Mouse (Mus musculus) embryonic facial prominence, embryonic 14.5 days (tissue): Measurements from ENCODE around the gene Slc37a2. TPM values are rescaled to one million over a fixed set of nuclear protein-coding genes. Genes with fewer than 3 reads are reported as not detected.

Source experiments
- ATAC-seq: fragments of 200-750 bp; cut with Nextera tagmentation; 2 replicates; pipeline ENCODE4 v1.8.0; 2017; ENCODE audit warnings: low read depth, moderate number of reproducible peaks, moderate TSS enrichment
- DNase-seq: peaks from one replicate; pipeline ENCODE4 v3.0.0-alpha.2; 2015; ENCODE audit warnings: low spot score
- H3K27ac ChIP-seq: fragments of 300-500 bp; sonication (generic); replicated peaks from 2 replicates; pipeline ENCODE4 v1.5.1; 2014; ENCODE audit warnings: low read depth, mild to moderate bottlenecking, low read length, moderate library complexity
- H3K27me3 ChIP-seq: fragments of 300-500 bp; sonication (generic); replicated peaks from 2 replicates; pipeline ENCODE4 v1.6.1; 2014; ENCODE audit warnings: low read length; ENCODE audit not compliant: control insufficient read depth, insufficient read depth
- H3K36me3 ChIP-seq: fragments of 300-500 bp; sonication (generic); 2 replicates; pipeline ENCODE4 v1.6.1; 2014; ENCODE audit warnings: low read length, mixed read lengths; ENCODE audit not compliant: control insufficient read depth, insufficient read depth
- H3K4me1 ChIP-seq: fragments of 300-500 bp; sonication (generic); 2 replicates; pipeline ENCODE4 v1.6.1; 2014; ENCODE audit warnings: antibody characterized with exemption, low read length; ENCODE audit not compliant: control insufficient read depth, insufficient read depth
- H3K4me2 ChIP-seq: fragments of 300-500 bp; sonication (generic); 2 replicates; pipeline ENCODE4 v1.6.1; 2014; ENCODE audit warnings: low read depth, mild to moderate bottlenecking, low read length, moderate library complexity, mixed read lengths
- H3K4me3 ChIP-seq: fragments of 300-500 bp; sonication (generic); 2 replicates; pipeline ENCODE4 v1.5.1; 2014; ENCODE audit warnings: low read depth, mild to moderate bottlenecking, low read length
- H3K9ac ChIP-seq: fragments of 300-500 bp; sonication (generic); 2 replicates; pipeline ENCODE4 v1.6.1; 2014; ENCODE audit warnings: low read depth, mild to moderate bottlenecking, low read length, moderate library complexity, mixed read lengths
- H3K9me3 ChIP-seq: fragments of 300-500 bp; sonication (generic); 2 replicates; pipeline ENCODE4 v1.6.1; 2016; ENCODE audit warnings: low read length; ENCODE audit not compliant: control insufficient read depth
- WGBS: fragments of 180-500 bp; shearing (Covaris S2); extraction: QIAGEN DNeasy Blood & Tissue Kit; methylation state at CpG from one replicate; pipeline ENCODE4 v1.1.7; 2014; 5-methylcytosine and 5-hydroxymethylcytosine counted together
- polyA plus RNA-seq: library from polyadenylated mRNA; unstranded; fragments of >200 nt; fragmentation: Nextera tagmentation; extraction: Ambion mirVana; gene quantifications from 2 replicates; pipeline ENCODE4 v1.2.1, GENCODE M21; 2014

Slc37a2 gene
- polyA plus RNA-seq, 1 experiment from 2014 or later: 6.6 TPM

DNA sequence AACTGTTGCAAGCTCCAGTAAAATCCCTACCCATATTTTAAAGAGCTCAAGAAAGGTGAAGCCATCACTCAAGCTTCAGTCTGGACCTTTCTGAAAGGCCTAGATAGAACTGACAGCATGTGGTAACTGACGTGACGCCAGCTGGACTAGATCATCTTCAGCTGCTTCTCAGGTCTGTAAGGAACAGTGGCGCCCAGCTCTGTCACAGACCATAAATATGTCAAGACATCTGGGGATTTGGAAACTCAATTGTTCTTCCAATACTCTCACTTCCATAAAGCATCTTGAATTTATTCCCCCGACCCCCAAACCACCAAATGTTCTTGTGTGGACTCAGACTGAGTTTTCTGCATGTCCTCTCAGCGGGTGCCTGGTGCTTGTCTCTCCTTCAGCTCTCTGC is 55.1 kb downstream of the Slc37a2 start:
- Histone ChIP-seq H3K4me3 (no peak overlapping the region), H3K9me3 (no peaks in the 10 kb centered on the region), H3K9ac (no peak overlapping the region), H3K27me3 (no peaks in the 10 kb centered on the region), H3K4me2 (no peak overlapping the region), H3K36me3 (no peaks in the 10 kb centered on the region), H3K27ac (no peak overlapping the region), H3K4me1 (peaks cover 8% of the 10 kb centered on the region; the same call in 1 of the 2 replicates)
- WGBS: 65% methylated on average over 5 of the region's 5 CpGs
- ATAC-seq (no peak), DNase-seq (no peak)

DNA sequence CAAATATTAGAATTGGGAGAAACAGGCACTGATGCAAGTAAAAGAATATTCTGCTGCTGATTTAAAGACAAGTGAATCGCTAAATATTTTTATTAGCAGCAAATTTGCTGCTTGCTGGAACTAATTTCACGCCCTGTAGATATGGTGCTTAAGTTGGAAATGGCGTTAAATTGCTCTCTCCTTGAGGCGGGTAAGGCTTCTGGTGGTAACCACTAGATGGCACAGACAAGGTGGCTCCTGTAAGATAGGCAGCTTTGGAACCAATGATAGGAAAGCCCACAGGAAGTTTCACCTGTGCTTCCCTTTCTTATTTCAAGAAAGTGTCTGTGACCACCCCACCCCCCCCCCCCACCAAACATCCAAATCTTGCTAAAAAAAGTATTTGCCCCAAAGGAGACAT is 58.5 kb downstream of the Slc37a2 start:
- Histone ChIP-seq H3K9ac (no peak overlapping the region), H3K4me3 (no peak overlapping the region), H3K27ac (no peak overlapping the region), H3K36me3 (no peaks in the 10 kb centered on the region), H3K27me3 (no peaks in the 10 kb centered on the region), H3K9me3 (no peaks in the 10 kb centered on the region), H3K4me2 (no peak overlapping the region), H3K4me1 (no peaks in the 10 kb centered on the region)
- WGBS: 68% methylated on average over 4 of the region's 4 CpGs
- DNase-seq: no peak
- no peak for ATAC-seq

DNA sequence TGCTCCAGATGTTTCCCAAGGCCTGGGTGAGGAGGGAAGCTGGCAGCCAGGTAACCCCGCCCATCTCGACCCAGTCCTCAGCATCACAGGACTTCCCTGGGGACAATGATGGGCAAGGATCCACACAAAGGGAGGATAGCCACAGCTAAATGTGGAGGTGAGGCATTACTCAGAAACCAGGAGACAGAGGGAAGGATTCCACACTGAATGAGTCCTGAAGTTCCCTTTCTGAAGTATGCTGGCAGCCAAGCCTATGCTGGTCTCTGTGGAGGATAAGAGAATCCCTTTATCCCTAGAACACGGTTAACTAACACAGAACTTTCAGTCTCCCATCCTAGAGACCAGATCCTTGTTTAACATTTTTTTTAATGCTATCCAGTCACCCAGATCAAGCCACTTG is 67.5 kb downstream of the Slc37a2 start:
- no peak for ATAC-seq
- WGBS: 81% methylated on average over 3 of the region's 3 CpGs
- no peaks in the 10 kb centered on the region for H3K4me1 ChIP-seq

DNA sequence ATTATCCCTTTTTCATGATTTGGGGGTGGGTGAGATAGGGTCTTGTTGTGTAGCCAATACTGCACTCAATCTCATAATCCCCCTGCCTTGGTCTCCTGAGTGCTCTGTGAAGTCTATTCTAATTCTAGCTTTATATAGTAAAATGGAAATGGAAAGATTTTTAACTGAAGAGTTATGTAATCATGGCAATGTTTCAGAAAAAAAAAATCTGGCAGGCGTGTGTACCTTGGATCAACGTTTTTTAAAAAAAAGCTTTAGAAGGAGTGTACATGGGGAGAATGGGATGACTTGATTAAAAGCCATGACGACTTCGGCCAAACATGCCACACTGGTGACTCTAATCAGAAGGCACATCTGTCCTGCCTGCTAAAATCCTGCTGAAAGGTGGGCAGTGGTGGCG is 68.1 kb downstream of the Slc37a2 start:
- no peak overlapping the region for H3K4me2 ChIP-seq
- H3K27me3 ChIP-seq: no peaks in the 10 kb centered on the region
- no peak overlapping the region for H3K9ac ChIP-seq
- 74% methylated on average over 5 of the region's 5 CpGs for WGBS
- H3K27ac ChIP-seq: no peak overlapping the region
- no peak overlapping the region for H3K4me3 ChIP-seq
- H3K36me3 ChIP-seq: no peaks in the 10 kb centered on the region
- no peak for ATAC-seq
- no peaks in the 10 kb centered on the region for H3K4me1 ChIP-seq
- peak; percentile 53 for DNase-seq
- H3K9me3 ChIP-seq: no peaks in the 10 kb centered on the region

More for the DNA sequence above, 67.5 kb downstream of the Slc37a2 start:
- no peak for DNase-seq
- Histone ChIP-seq H3K27ac (no peak overlapping the region), H3K9ac (no peak overlapping the region), H3K4me3 (no peak overlapping the region), H3K4me2 (no peak overlapping the region), H3K27me3 (no peaks in the 10 kb centered on the region), H3K36me3 (no peaks in the 10 kb centered on the region), H3K9me3 (no peaks in the 10 kb centered on the region)

DNA sequence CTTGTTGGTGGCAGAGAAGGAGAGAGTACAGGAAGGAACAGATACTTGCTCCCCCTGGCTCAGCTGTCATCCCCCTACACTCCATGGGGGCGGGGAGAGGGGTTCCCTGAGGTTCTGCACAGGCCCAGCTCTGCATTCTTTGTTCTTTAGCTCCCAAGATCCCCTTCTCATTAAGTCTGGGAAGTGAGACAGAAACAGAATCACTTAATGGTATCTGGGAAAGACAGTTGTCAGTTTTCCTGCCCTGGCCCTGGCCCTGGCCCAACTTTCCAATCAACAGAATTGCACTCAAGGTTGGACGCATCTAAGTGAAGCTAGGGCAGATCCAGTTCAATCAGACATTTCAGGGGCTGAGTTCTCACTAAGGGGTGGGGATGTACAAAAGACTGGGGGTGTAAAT is 72.4 kb downstream of the Slc37a2 start:
- H3K9me3 ChIP-seq: no peaks in the 10 kb centered on the region

DNA sequence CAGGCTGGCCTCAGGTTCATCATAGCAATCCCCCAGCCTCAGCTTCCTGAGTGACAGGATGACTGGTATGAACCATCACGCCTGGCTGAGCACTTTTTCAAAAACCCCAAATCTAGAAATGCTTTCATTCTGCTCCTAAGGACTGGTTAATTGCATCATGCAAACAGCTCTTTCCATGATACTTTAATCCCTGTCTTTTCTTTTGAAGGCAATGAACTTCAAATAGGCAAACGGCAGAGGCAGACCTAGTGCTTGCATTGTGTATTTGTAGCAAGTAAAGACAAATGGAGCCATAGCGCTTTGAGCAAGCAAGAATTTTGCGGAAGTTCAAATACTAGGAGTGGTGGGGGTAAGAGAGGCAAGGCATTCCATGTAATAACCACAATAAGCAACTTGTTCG is 73.9 kb downstream of the Slc37a2 start:
- Histone ChIP-seq H3K4me1 (peaks cover 11% of the 10 kb centered on the region), H3K4me3 (no peak overlapping the region), H3K9ac (no peak overlapping the region), H3K9me3 (no peaks in the 10 kb centered on the region), H3K27me3 (no peaks in the 10 kb centered on the region), H3K27ac (no peak overlapping the region), H3K36me3 (no peaks in the 10 kb centered on the region), H3K4me2 (no peak overlapping the region)
- DNase-seq (no peak), ATAC-seq (no peak)
- 61% methylated on average over 5 of the region's 5 CpGs for WGBS

More for the DNA sequence above, 72.4 kb downstream of the Slc37a2 start:
- no peaks in the 10 kb centered on the region for H3K36me3 ChIP-seq
- no peak overlapping the region for H3K4me3 ChIP-seq
- ATAC-seq: no peak
- peaks cover 7% of the 10 kb centered on the region for H3K4me1 ChIP-seq
- WGBS: 61% methylated on average over 2 of the region's 2 CpGs
- no peak overlapping the region for H3K27ac ChIP-seq
- no peak for DNase-seq
- no peak overlapping the region for H3K9ac ChIP-seq
- no peak overlapping the region for H3K4me2 ChIP-seq
- no peaks in the 10 kb centered on the region for H3K27me3 ChIP-seq

DNA sequence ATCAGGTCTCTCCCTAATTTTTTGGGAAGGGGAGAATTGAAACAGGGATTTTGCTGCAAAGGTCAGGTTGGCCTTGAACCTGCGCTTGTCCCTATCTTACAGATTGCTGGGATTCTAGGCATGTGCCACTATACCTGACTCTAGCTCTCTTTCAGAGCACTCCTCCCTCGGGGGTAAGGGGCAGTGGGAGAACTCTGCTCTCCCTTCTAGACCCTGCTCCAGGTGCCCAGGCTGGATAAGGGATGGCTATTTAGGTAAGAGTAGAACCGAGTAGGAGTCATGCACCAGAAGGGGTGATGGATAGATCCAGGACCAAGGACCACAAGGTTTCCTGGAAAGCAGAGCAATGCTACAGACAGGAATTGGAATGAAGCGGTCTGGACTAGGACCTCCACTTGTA is 75.9 kb downstream of the Slc37a2 start:
- 84% methylated on average over 4 of the region's 4 CpGs for WGBS
- Histone ChIP-seq H3K9me3 (no peaks in the 10 kb centered on the region), H3K4me2 (no peak overlapping the region), H3K36me3 (no peaks in the 10 kb centered on the region), H3K4me1 (peaks cover 11% of the 10 kb centered on the region), H3K4me3 (no peak overlapping the region), H3K9ac (no peak overlapping the region), H3K27me3 (no peaks in the 10 kb centered on the region), H3K27ac (no peak overlapping the region)
- ATAC-seq: no peak
- DNase-seq: no peak

DNA sequence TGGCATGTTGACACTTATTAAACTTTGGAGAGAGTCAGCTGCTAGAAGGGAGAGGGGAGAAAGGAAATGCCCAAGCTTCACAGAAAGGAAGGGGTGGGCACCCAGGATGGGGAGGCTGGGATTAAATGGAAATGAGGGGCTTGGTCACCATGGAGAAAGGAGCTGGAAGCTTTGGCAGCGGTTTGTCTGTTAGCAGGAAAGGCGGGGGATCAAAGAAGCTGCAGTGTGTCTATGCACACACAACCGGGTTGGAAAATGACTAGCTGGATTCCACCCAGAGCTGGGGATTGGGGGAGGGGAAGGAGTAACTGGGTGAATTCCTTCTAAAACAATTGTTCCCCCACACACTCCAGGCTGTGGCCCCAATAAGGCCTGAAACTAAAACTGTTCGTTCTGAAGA is 76.6 kb downstream of the Slc37a2 start:
- H3K4me2 ChIP-seq: no peak overlapping the region
- H3K4me3 ChIP-seq: no peak overlapping the region
- no peaks in the 10 kb centered on the region for H3K27me3 ChIP-seq
- H3K9ac ChIP-seq: no peak overlapping the region
- ATAC-seq (no peak), DNase-seq (peak; percentile 66)
- H3K4me1 ChIP-seq: peaks cover 12% of the 10 kb centered on the region
- H3K9me3 ChIP-seq: no peaks in the 10 kb centered on the region
- H3K27ac ChIP-seq: no peak overlapping the region
- WGBS: 26% methylated on average over 4 of the region's 4 CpGs
- H3K36me3 ChIP-seq: no peaks in the 10 kb centered on the region
